Mouse (Mus musculus): Measurements from ENCODE around the gene Map7.

DNA sequence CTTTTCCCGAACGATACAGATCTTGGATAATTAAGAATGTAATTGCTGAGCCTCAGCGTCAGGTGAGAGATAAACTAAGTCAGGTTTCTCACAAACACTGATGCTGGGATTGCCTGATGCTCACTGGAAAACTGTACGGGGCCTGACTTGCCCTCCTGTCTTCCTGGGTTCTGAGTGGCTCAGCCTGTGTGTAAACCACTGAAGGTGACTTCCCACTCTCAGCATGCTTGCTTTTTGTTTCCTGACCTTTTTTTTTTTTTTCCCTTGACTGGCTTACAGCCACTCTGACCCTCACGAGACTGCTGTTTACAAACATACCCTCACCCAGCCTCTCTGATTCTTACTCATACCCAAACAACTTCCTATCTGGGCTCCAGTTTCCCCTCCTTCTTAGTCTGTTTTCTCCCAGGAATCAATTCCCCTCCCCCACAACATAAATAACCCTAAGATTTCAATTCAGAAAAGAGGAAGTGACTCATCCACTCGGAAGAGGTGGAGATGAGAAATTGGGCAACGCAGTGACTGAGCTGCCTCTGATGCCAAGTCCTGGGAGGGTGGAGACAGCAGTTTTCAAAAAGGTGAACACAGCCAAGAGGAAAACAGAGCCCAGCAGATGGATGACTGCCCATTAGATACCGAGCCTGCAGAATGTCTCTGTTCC is 43.9 kb upstream of the Map7 start:
- no peak for TF ChIP-seq CTCF (IDR thresholded peaks at IDR 0.05; ENCODE audit: control insufficient read depth, insufficient read depth, insufficient replicate concordance, low read depth, low read length)
- TF ChIP-seq POLR2A (IDR thresholded peaks at IDR 0.05; ENCODE audit: control insufficient read depth, low read depth, low read length): no peak
